Mouse (Mus musculus): ENCODE data around the gene Kalrn. TPM values are rescaled to one million over a fixed set of nuclear protein-coding genes. Genes with fewer than 3 reads are reported as not detected.

Kalrn gene
- polyA plus RNA-seq, 1 experiment from 2014 or later = 43.9 TPM

GRCm38 (mm10) chr16:34561734-34562135, 11.6 kb downstream of the Kalrn start:
- Histone ChIP-seq H3K4me2 (ENCODE audit: low read length) (no peak overlapping the region), H3K36me3 (ENCODE audit: control insufficient read depth, insufficient read depth) (no peaks in the 10 kb centered on the region), H3K9me3 (ENCODE audit: control insufficient read depth, low read length) (no peaks in the 10 kb centered on the region), H3K27ac (ENCODE audit: low read length) (0 out of 2 replicates have a peak overlapping the region, but pooled peaks have one; percentile 39), H3K4me1 (replicated peaks; ENCODE audit: control insufficient read depth, insufficient read depth, low read length) (peaks cover 50% of the 10 kb centered on the region), H3K9ac (replicated peaks; ENCODE audit: low read depth, low read length) (no peak overlapping the region), H3K4me3 (replicated peaks; ENCODE audit: low read length) (no peak overlapping the region), H3K27me3 (replicated peaks; ENCODE audit: control insufficient read depth, insufficient read depth, low read length) (no peaks in the 10 kb centered on the region)
- WGBS = 3% methylated on average over 5 of the region's 5 CpGs
- peak; percentile 70 for ATAC-seq

DNA sequence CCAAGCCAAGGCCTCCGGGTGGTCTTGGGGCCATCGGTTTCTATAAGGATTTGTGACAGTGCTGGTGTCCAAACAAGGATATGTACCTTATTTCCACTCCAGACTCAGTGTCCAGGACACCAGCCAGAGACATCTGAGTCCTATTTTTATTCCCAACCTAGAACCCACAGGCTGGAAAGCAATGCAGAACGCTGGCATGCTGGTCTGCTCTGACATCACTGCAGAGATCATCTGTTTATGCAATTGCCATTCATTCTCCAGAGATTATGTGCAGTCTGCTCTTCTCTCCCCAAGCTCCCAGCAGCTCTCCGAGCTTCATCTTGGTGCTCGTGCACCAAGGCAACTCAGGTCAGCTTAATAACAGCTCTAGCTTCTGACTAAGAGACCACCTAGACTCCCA, 12.5 kb downstream of the Kalrn start:
- WGBS = 52% methylated on average over 5 of the region's 5 CpGs
- ATAC-seq = no peak
- no peaks in the 10 kb centered on the region for H3K27me3 ChIP-seq (replicated peaks; ENCODE audit: control insufficient read depth, insufficient read depth, low read length)
- no peak overlapping the region for H3K4me3 ChIP-seq (replicated peaks; ENCODE audit: low read length)
- no peaks in the 10 kb centered on the region for H3K36me3 ChIP-seq (ENCODE audit: control insufficient read depth, insufficient read depth)
- no peak overlapping the region for H3K27ac ChIP-seq (ENCODE audit: low read length)
- no peak overlapping the region for H3K4me2 ChIP-seq (ENCODE audit: low read length)
- no peaks in the 10 kb centered on the region for H3K9me3 ChIP-seq (ENCODE audit: control insufficient read depth, low read length)
- no peak overlapping the region for H3K9ac ChIP-seq (replicated peaks; ENCODE audit: low read depth, low read length)
- peaks cover 45% of the 10 kb centered on the region for H3K4me1 ChIP-seq (replicated peaks; ENCODE audit: control insufficient read depth, insufficient read depth, low read length)

- Histone ChIP-seq H3K9ac (replicated peaks; ENCODE audit: low read depth, low read length) (no peak overlapping the region), H3K27ac (ENCODE audit: low read length) (no peak overlapping the region), H3K4me1 (replicated peaks; ENCODE audit: control insufficient read depth, insufficient read depth, low read length) (peaks cover 41% of the 10 kb centered on the region), H3K4me2 (ENCODE audit: low read length) (no peak overlapping the region), H3K4me3 (replicated peaks; ENCODE audit: low read length) (no peak overlapping the region), H3K27me3 (replicated peaks; ENCODE audit: control insufficient read depth, insufficient read depth, low read length) (no peaks in the 10 kb centered on the region), H3K36me3 (ENCODE audit: control insufficient read depth, insufficient read depth) (no peaks in the 10 kb centered on the region), H3K9me3 (ENCODE audit: control insufficient read depth, low read length) (no peaks in the 10 kb centered on the region)
- 68% methylated on average over 2 of the region's 2 CpGs for WGBS
- no peak for ATAC-seq
Measured at GRCm38 (mm10) chr16:34560411-34560810, 12.9 kb downstream of the Kalrn start.

DNA sequence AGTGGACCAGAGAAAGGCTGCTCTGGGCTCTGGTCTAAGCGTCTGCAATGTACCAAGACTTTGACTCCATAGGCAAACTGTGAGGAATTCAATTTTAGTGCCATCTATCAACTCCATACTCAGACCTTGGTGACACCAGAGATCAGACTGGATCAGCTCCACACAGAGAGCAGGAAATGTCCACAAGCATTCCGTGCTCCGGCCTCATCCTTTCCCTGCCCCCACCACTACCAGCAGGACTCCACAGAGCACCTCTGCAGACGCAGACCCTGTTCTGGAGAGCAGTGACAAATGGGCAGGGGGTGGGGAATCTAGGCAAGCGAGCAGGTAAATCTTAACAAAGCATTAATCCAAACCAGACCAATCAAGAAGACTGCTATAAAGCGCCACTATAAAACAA, 15.4 kb downstream of the Kalrn start:
- Histone ChIP-seq H3K9me3 (ENCODE audit: control insufficient read depth, low read length) (no peaks in the 10 kb centered on the region), H3K27ac (ENCODE audit: low read length) (no peak overlapping the region), H3K9ac (replicated peaks; ENCODE audit: low read depth, low read length) (no peak overlapping the region), H3K4me2 (ENCODE audit: low read length) (no peak overlapping the region), H3K27me3 (replicated peaks; ENCODE audit: control insufficient read depth, insufficient read depth, low read length) (no peaks in the 10 kb centered on the region), H3K36me3 (ENCODE audit: control insufficient read depth, insufficient read depth) (no peaks in the 10 kb centered on the region), H3K4me1 (replicated peaks; ENCODE audit: control insufficient read depth, insufficient read depth, low read length) (peaks cover 23% of the 10 kb centered on the region), H3K4me3 (replicated peaks; ENCODE audit: low read length) (no peak overlapping the region)
- ATAC-seq = no peak
- whole genome bisulfite sequencing = 69% methylated on average over 6 of the region's 6 CpGs

DNA sequence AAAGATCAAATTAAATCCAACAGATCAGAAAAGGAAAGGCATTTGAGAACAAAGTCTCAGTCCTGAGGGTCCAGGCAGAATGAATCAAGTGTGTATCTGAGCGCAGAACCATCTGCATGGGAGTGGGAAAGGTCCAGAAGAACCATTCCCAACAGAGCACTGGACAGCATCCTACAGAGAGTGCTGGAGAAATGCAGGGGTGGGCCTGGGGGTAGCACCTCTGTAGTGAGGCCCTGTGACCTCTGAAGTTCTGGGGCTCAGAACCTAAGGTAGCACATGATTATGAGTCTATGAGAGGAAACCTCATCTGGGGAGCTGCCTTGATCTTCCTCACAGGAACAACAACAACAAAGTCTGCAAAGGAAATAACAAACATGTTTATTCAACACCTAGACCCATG, 20.6 kb downstream of the Kalrn start:
- Histone ChIP-seq H3K27ac (ENCODE audit: low read length) (no peak overlapping the region), H3K36me3 (ENCODE audit: control insufficient read depth, insufficient read depth) (no peaks in the 10 kb centered on the region), H3K4me3 (replicated peaks; ENCODE audit: low read length) (no peak overlapping the region), H3K4me2 (ENCODE audit: low read length) (no peak overlapping the region), H3K27me3 (replicated peaks; ENCODE audit: control insufficient read depth, insufficient read depth, low read length) (no peaks in the 10 kb centered on the region), H3K9me3 (ENCODE audit: control insufficient read depth, low read length) (no peaks in the 10 kb centered on the region), H3K9ac (replicated peaks; ENCODE audit: low read depth, low read length) (no peak overlapping the region), H3K4me1 (replicated peaks; ENCODE audit: control insufficient read depth, insufficient read depth, low read length) (peaks cover 10% of the 10 kb centered on the region)
- ATAC-seq = no peak
- 50% methylated on average over 1 of the region's 1 CpGs for WGBS

- H3K4me3 ChIP-seq (replicated peaks; ENCODE audit: low read length) = no peak overlapping the region
- no peak overlapping the region for H3K9ac ChIP-seq (replicated peaks; ENCODE audit: low read depth, low read length)
- no peaks in the 10 kb centered on the region for H3K27me3 ChIP-seq (replicated peaks; ENCODE audit: control insufficient read depth, insufficient read depth, low read length)
- H3K4me1 ChIP-seq (replicated peaks; ENCODE audit: control insufficient read depth, insufficient read depth, low read length) = peaks cover 28% of the 10 kb centered on the region
- H3K36me3 ChIP-seq (ENCODE audit: control insufficient read depth, insufficient read depth) = no peaks in the 10 kb centered on the region
- WGBS = 84% methylated on average over 5 of the region's 5 CpGs
- no peak for ATAC-seq
- H3K27ac ChIP-seq (ENCODE audit: low read length) = no peak overlapping the region
- no peak overlapping the region for H3K4me2 ChIP-seq (ENCODE audit: low read length)
- H3K9me3 ChIP-seq (ENCODE audit: control insufficient read depth, low read length) = no peaks in the 10 kb centered on the region
Measured at GRCm38 (mm10) chr16:34549470-34549999, 23.8 kb downstream of the Kalrn start.

- 27% methylated on average over 6 of the region's 6 CpGs for WGBS
- Histone ChIP-seq H3K27ac (ENCODE audit: low read length) (0 out of 2 replicates have a peak overlapping the region, but pooled peaks have one; percentile 21), H3K4me1 (replicated peaks; ENCODE audit: control insufficient read depth, insufficient read depth, low read length) (peaks cover 28% of the 10 kb centered on the region), H3K4me2 (ENCODE audit: low read length) (no peak overlapping the region), H3K9me3 (ENCODE audit: control insufficient read depth, low read length) (no peaks in the 10 kb centered on the region), H3K36me3 (ENCODE audit: control insufficient read depth, insufficient read depth) (no peaks in the 10 kb centered on the region), H3K9ac (replicated peaks; ENCODE audit: low read depth, low read length) (no peak overlapping the region), H3K27me3 (replicated peaks; ENCODE audit: control insufficient read depth, insufficient read depth, low read length) (no peaks in the 10 kb centered on the region), H3K4me3 (replicated peaks; ENCODE audit: low read length) (no peak overlapping the region)
- peak; percentile 88 for ATAC-seq
Measured at GRCm38 (mm10) chr16:34546805-34547509, 26.4 kb downstream of the Kalrn start.

GRCm38 (mm10) chr16:34543754-34544153, 29.6 kb downstream of the Kalrn start:
- Histone ChIP-seq H3K9ac (replicated peaks; ENCODE audit: low read depth, low read length) (no peak overlapping the region), H3K4me2 (ENCODE audit: low read length) (no peak overlapping the region), H3K36me3 (ENCODE audit: control insufficient read depth, insufficient read depth) (no peaks in the 10 kb centered on the region), H3K27ac (ENCODE audit: low read length) (no peak overlapping the region), H3K4me3 (replicated peaks; ENCODE audit: low read length) (no peak overlapping the region), H3K4me1 (replicated peaks; ENCODE audit: control insufficient read depth, insufficient read depth, low read length) (peaks cover 41% of the 10 kb centered on the region), H3K27me3 (replicated peaks; ENCODE audit: control insufficient read depth, insufficient read depth, low read length) (no peaks in the 10 kb centered on the region), H3K9me3 (ENCODE audit: control insufficient read depth, low read length) (no peaks in the 10 kb centered on the region)
- ATAC-seq = no peak
- 72% methylated on average over 4 of the region's 4 CpGs for WGBS

DNA sequence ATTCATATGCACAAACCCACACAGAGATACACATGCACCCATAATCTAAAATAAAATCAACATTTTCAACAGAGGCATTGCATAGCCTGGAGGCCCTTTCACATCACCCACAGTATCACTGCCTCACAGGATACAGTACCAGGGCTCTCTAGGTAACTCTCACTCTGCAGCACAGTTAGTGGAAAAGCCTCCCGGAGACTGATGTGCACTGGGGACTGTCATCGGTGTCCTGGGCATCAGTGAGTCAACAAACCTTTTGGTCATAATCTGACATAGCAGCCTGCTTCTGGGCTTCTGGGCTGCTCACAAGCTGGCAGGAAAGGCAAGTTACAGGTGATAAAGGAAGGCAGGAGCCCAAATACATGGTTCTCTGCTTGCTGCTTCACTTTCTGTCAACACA, 31.0 kb downstream of the Kalrn start:
- Histone ChIP-seq H3K4me2 (ENCODE audit: low read length) (no peak overlapping the region), H3K9ac (replicated peaks; ENCODE audit: low read depth, low read length) (no peak overlapping the region), H3K9me3 (ENCODE audit: control insufficient read depth, low read length) (no peaks in the 10 kb centered on the region), H3K4me3 (replicated peaks; ENCODE audit: low read length) (no peak overlapping the region), H3K36me3 (ENCODE audit: control insufficient read depth, insufficient read depth) (no peaks in the 10 kb centered on the region), H3K4me1 (replicated peaks; ENCODE audit: control insufficient read depth, insufficient read depth, low read length) (peaks cover 42% of the 10 kb centered on the region), H3K27me3 (replicated peaks; ENCODE audit: control insufficient read depth, insufficient read depth, low read length) (no peaks in the 10 kb centered on the region), H3K27ac (ENCODE audit: low read length) (no peak overlapping the region)
- ATAC-seq = no peak
- 100% methylated on average over 2 of the region's 2 CpGs for WGBS
